Mouse (Mus musculus): ENCODE results near the gene Timm44.

DNA sequence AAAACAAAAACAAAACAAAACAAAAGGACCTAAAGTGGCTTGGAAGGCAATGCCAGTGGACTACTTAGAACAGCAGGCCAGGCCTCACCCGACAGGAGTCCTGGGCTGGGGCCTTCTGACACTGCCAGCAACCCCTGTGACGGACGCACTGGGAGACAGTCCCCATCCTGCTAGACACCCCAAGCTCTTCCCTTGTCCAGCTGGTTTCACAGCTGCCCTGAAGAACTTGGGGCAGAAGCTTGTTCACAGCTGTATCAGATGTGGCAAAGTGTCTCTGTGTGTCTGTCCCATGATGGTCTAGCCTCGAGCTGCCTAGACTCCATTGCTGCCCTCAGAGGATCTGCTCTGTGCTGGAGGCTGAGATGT lies 15.9 kb downstream of the Timm44 start:
- TF ChIP-seq EP300 (optimal IDR thresholded peaks at IDR 0.05), result no peak
- TF ChIP-seq CTCF (IDR thresholded peaks at IDR 0.05; ENCODE audit: low read depth), result no peak

All from stomach, postnatal 0 days (tissue).